Mouse (Mus musculus) thymus, postnatal 4 days (tissue): ENCODE results near the gene Endog.
"Not testable (repeated sequence)": the region's sequence is repeated elsewhere in the genome, so short reads cannot be mapped to it uniquely, and the experiment has no call there.

Source experiments
- DNase-seq: peaks from one replicate; pipeline ENCODE4 v3.0.0; 2021

Endog gene

DNA sequence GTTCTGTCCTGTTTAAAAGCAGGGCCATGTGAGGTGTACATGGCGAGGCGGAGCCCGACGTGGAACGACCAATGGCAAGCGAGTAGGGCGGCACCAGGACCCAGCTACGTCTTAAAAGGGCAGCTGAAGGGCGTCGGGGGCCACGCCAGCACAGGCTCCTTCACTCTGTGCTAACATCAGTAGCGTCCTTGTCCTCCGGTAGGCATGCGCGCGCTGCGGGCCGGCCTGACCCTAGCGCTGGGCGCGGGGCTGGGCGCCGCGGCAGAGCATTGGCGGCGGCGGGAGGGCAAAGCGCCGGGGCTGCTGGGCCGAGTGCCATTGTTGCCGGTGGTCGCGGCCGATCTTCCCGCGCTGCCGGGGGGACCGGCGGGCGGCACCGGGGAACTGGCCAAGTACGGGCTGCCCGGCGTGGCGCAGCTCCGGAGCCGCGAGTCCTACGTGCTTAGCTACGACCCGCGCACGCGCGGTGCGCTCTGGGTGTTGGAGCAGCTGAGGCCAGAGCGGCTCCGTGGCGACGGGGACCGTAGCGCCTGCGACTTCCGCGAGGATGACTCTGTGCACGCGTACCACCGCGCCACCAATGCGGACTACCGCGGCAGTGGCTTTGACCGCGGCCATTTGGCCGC lies at the start of gene Endog:
Endog (plus strand) TSS at position 123 of the 626 bp plus-strand sequence.
- DNase-seq = peak; percentile 87

DNA sequence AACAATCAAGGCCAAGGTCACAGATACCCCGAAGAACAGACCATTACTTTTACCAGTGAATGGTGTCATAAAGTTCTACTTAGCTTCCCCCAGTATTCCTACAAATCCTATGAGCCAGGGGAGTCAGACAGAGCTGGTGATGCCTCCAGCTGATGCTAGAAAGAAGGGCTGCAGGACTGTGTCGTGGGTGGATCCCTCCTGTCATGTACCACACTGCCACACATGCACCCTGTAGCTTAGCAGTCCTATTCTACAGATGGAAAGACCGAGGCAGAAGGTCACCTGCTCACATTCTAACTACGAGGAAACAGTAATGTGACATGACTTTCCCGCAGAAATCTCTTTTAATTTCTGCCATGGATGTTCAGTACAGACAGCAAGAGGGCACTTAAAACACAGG lies 48.5 kb upstream of the Endog start:
- no peak for DNase-seq

DNA sequence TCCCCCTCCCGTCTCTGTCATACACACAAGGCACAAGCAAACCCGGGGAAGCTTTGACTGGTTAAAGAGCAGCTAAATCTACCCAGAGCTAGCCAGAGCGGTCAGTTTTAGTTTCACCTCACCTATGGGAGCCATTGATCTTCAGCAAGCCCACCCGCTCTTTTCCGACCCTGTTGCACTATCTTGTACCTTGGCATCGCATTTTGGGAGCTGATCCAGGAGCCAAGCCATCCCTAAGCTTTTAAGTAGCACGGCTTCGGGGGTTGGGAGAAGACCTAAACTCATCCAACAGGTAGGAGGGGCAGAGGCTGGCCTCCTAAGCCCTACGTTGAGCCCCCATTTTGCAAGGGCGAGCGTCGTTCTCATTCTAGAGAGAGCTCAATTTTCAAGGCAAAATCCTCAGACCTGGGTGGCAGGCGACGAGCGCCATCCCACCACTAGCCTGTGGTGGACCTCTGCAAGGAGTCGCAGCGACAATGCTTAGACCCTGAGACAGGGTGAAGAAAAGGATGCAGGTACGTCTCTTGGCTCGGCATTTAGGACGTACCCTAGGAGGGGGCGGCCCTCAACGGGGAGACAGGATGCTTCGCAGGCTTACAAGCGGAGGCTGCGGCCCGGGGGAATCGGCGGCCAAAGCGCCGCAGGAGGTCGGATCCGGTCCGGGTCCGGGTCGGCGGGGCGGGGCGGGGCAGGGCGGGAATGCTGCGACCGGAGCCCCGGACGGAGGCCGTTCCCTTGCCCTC lies 47.4 kb upstream of the Endog start:
- DNase-seq = no peak

DNA sequence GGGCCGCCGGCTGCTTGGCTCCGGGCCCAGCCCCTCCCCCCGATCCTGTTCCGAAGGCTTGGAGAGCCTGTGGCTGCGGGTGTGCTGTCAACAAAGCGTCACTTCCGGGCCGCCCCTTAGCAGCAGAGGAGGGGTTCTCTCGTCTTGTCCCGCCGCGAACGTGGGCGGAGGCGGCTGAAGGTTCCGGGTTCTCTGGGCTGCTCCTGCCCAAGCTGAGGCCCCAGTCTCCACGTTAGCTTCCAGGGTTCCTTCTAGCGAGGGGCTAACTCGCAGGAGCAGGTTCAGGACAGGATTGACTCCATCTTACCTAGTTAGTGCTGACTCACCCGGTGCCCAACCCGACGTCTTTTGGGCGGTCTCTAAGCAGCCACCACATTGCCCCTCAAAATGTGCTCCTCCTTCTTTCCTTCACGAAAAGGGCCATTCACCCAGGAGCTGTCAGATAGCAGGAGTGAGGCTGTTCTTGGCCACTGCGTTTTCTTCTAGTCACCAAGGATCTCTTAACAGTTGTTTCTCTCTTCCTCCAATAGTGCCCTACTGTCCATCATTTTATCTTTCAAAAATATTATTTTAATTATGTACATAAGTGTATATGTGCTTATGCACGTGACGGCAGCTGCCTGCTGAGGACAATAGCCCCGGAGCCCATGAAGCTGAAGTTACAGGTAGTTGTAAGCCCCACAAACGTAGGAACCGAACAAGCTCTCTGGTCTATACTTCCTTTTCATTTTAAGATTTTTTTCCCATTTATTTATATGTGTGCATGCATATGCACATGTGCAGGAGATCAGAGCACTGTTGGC lies 46.6 kb upstream of the Endog start, which contains the start of gene Zer1:
Zer1 (minus strand) TSS at position 114 of the 803 bp plus-strand sequence.
- peak; percentile 95 for DNase-seq

DNA sequence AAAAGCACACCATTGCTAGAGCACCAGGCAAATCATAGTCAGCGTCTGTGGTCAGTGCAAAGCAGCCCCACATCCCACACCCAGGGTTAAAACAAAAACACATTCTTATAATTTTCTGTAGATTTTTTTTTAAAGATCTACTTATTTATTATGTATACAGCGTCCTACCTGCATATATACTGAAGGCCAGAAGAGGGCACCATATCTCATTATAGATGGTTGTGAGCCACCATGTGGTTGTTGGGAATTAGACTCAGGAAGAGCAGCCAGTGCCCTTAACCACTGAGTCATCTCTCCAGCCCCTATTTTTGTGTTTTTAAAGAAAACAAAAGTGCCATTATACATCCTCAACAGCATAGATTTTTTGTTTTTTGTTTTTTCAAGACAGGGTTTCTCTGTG lies 42.5 kb upstream of the Endog start:
- DNase-seq = peak; percentile 37

DNA sequence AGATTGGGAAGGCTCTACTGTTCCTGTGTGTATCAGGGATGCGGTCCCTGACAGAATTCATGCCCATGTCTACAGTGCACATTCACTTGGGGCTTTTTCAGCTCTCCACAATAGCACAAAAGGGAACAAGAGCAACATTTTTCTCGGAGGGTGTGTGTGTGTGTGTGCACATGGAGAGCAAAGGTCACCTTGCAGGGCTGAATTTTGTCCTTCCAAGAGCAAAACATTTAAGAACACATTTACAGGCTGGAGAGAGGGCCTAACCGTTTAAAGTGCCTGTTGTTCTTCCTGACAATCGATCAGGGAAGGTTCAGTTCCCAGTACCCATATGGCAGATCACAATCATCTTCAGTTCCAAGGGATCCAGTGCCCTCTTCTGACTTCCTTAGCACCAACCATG lies 41.1 kb upstream of the Endog start:
- no peak for DNase-seq

DNA sequence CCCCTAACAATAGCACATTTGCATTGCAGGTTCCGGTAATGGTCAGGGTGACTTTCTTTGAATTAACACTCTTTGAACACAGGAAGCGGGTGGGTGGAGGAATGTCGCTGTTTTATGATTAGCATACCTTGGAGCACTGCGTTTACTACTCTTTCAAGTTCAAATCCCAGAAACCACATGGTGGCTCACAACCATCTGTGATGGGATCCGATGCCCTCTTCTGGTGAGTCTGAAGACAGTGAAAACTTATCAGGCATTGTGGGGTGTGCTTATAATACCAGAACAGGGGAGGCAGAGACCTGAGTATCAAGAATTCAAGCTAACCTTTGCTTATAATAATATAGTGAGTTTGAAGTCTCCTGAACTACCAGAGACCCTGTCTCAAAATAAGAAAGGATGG lies 40.1 kb upstream of the Endog start:
- DNase-seq = not testable (repeated sequence)

DNA sequence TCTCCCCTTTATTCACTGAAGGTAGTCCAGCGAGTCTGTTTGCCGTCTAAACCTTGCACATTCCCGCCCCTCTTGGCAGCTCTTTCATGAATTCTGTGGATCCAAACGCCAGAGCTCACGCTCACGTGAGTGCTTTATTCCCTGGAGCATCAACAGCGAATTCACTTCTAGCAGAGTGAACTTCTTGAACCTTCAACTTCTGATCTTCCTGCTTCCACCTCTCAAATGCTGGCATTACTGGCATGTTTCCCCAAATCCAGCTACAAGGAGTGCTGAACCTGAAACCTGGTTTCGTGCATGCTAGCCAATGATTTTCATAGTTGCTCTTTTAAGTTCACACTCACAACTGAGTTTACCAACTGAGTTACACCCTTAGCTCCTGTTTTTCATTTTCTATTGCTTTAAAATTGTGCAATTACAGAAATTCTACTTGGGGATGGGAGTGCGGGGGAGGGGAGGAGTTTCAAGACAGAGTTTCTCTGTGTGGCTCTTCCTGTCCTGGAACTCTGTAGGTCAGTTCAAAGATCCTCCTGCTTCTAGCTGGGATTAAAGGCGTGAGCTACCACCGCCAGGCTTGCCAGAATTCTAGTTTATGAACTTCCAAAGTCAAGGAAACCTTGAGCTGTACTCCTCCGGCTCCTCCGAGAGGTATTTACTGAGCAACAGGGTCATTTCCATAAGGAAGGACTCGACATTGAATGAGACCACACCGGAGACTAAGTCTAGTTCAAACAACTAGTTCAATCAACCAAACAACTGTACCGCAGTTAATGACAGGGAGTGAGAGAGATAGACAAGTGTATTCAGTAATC lies 38.3 kb upstream of the Endog start:
- DNase-seq = no peak

DNA sequence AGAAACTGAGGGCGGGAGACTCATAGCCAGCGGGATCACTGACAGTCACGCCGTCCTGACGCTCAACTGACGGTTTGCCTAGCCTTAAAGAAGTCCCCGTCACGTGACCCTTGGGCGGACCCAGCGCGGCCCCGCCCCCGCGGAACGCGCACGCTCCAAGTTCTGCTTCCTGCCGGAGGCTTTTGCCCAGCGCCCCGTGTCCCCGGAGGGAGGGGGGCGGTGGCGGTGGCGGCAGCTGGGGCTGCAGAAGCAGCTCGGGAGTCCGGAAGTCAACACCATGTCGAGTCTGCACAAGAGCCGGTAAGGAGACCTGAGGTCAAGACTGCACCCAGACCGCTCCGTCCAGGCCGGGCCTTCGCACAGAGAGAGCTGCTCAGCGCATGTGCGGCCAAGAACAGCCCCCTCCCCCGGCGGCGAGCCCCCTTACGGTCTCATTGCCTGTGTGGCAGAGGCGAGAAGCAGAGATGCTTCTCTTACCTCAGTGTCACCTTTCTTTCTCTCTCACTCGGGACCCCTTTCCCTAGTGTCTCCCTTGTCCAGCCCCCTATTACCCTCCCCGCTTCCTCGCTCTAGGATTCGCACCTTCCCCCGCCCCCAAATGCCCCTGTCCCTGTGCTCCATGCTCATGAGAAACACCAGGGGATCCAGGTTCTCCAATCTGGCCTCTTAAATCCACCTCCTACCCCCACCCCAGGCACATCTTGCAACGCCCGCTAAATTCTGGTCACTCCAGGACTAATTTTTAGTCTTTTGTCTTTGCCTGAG lies 37.5 kb upstream of the Endog start, which contains the start of gene Tbc1d13:
Tbc1d13 (plus strand) TSS at position 134 of the 765 bp plus-strand sequence.
- peak; percentile 99 for DNase-seq

DNA sequence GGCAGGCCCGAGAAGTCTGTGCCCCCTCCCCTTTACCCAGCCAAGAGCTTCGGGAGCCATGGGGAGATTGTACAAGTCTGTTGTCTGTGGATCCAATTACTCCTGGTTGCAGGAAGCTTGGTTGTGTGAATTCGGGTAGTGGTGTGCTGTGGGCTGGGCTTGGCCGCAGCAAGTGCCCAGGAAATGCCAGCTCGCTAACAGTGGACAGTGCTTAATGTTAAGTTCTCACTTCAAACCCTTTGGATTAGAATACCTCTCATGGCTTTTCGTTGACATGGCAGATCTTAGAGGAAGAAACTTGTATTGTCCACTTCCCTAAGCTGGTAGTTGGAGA lies 36.9 kb upstream of the Endog start:
- DNase-seq = no peak

DNA sequence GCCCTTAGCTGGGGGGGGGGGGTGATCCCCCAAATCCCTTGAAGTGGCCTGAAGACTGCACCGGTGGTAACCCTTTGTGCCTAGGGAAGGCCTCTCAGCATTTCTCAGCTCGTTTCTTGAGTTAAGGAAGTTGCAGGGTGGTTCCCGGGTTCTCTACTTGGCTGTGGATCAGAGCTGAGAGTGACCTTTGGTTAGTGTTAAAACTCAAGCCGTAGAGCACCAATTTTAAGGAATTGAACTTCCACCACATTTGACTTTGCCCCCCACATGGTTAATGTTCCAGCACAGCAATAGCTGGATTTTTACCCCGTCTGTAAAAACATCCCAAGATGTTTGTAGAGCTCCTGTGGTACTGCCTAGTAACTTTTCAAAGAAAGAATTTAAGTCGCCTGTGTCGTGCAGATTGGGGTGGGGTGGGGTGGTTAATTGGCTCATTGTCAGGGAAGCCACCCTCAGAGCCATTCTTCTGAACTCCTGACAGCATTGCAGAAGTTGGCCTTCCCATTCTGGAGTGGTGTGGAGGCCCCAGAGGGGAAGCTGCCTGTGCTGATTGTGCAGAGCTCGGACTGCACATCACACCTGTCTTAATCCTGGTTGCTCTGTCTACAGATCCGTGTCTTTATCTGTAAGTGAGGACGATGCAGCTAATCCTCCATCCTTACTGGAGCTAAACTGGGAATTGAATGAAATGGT lies 36.2 kb upstream of the Endog start:
- no peak for DNase-seq

DNA sequence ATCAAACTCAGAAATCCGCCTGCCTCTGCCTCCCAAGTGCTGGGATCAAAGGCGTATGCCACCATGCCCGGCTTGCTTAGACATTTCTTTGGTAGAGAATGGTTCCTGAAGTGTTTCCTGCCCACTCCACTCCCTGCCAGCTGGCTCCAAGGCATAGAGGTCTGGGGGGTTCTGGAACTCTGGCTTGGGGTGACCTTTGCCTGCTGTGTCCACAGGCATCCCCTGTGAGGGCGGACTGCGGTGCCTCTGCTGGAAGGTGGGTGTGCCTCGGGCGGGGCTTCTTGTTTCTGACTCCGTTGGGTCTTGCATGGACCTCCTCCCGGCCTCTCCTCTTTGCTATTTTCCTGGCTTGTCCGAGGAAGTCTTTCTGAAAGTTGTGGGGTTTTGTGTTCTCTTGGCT lies 34.8 kb upstream of the Endog start:
- DNase-seq = no peak

DNA sequence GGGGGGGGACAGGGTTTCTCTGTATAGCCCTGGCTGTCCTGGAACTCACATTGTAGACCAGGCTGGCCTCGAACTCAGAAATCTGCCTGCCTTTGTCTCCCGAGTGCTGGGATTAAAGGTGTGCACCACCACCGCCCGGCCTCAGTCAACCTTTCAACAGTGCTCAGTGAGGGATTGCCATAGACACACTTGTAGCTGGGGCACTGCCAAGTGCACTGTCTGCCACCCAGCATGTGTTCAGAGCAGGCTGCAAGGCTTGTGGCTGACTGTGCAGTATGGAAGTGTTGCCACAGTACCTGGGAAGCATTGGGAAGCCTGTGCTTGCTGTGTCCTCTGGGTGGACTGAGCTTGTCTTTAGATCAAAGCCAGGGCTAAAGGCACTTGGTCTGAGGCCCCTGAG lies 31.3 kb upstream of the Endog start:
- DNase-seq = not testable (repeated sequence)

DNA sequence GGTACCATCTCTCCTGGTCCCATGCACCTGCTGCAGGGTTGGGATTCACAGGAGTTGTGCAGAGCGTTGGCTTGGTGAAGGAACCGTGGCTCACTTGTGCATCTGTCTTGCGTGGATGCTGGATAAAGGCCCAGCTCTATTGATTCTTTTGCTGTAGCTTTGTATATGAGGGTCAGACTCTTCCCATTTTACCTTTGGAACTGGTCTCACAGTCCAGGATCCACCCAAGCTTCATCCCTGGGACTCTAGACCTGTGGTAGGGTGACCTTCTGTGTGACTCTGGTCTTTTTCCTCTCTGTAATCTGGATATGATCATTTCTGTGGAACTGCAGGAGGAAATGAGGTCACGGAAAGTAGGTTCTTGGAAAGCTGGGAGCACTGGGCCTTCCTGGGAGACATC lies 26.9 kb upstream of the Endog start:
- DNase-seq = no peak

DNA sequence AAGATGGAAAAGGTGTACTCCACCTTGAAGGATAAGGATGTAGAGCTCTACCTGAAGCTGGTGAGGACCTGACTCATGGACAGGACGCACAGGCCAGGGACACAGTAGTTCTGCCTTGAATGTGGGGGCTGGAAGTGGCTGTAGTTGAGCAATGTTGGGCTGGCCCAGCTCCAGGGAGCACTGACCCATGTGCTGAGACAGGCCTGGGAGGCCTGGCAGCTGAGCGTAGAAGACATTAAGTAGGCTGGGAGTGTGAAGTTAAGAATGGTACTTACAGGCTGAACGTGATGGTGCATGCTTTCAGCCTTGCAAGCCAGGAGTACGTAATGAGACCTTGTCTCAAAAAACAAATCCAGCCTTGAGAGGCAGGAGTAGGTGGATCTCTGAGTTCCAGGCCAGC lies 23.8 kb upstream of the Endog start:
- no peak for DNase-seq

DNA sequence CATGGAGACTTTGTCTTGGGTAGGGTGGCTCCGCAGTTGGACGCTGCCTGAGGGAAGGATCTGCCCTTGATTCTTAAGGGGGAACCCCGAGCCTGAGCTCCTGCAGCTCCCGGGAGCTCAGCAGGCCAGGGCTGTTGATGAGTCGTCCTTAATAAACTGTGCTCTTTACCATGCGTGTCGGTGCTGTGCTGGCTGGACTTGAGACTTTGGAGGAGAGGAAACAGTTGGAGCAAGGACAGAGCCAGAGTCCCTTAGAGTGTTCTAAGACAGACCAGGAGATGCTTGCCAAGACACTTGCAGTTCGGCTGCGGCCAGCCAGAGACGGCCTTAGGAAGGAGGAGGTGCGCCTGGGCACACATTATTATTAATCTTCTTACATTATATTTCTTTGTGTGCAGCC lies 19.5 kb upstream of the Endog start:
- no peak for DNase-seq

DNA sequence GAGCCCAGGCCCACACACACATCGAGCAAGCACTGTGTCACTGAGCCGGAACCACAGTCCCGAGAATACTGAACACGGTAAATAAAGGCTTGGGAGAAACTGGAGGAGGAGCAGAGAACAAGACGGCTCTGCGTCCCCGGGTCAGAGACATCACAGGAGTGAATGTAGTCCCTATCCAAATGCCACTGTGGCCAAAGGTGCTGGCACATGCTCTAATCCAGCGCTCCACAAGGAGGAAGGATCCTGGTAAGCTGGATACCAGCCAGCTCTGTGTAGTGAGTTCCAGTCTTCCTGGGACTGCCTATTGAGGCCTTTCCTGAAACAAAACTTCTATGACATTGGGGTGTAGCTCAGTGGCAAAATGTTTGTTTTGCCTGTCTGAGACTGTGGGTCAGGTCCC lies 18.7 kb upstream of the Endog start:
- DNase-seq = no peak

DNA sequence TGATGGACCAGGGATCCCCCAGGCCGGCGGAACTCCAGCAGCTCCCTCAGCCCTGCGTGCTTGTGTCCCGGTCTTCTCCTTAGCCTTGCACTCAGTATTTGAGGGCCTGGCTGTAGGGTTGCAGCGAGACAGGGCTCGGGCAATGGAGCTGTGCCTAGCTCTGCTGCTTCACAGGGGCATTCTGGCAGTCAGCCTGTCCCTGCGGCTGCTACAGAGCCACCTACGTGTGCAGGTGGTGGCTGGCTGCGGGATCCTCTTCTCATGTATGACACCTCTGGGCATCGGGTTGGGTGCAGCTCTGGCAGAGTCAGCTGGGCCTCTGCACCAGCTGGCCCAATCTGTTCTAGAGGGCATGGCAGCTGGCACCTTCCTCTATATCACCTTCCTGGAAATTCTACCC lies 11.4 kb upstream of the Endog start:
- not testable (repeated sequence) for DNase-seq

DNA sequence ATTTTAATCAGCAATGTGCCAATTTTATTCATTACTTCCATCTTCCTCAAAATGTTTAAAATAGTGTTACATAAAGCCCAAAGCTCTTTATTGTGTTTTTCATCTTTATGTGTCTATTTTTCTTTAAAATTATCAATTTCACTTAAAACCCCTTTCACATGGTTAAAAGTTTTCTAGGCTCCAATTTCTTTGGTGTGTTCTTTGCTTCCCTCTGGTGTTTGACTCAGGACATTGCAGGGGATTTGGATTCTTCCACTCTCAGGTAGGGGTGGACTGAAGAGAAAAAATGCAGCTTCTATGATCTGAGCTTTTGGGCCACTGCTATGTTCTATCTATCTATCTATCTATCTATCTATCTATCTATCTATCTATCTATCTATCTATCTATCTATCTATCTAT lies 9.5 kb upstream of the Endog start:
- DNase-seq = peak; percentile 44

DNA sequence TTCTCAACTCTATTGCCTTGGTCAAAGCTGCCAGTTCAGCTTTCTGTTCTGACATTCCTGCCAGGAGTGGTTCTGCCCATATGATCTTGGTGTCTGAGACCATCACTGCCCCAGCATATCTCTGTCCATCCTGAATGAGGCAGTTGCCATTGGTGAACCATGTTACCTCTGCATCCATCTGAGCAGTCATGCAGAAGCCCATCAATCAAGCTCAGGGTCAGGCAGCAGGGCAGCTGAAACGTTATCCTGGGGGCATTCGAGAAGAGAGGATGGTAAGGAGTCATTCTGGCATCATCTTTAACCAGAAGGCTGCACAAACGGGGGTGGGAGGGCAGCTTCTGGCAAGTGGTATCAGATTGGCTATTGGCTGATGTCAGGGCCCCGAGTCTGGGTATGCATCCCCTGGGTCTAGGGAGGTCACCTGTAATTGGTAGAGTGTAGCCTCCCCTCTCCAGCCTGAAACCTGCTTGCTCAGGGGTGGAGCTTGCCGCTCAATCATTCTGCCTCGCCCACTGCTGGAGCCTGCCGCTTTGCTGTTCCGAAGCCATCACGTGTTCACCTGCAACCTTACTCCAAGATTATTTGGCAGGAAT lies 6.9 kb upstream of the Endog start:
- no peak for DNase-seq

DNA sequence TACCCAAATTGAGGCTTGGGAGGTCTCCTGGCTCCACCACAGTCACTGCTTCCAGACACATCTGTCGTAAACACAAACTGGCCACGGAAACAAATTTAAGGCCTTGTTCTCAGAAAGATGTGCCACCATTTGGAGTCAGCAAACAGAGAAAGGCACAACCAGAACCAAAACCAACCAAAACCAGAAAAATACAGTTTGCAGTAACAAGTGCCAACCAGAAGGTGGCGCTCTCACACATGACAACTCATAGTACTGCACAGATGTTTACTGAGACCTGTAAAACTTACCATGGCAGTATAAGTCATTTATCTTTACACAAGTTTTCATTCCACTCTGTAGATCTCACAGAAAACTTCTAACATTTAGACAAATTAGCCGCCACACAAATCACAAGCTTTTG lies 4.6 kb upstream of the Endog start:
- DNase-seq = peak; percentile 27
